Mouse (Mus musculus) hindbrain, embryonic 12.5 days (tissue): ENCODE results near the gene Mta1. TPM values are rescaled to one million over a fixed set of nuclear protein-coding genes. Genes with fewer than 3 reads are reported as not detected.

Experiments
- ATAC-seq: fragments of 200-750 bp; cut with Nextera tagmentation; 2 replicates; pipeline ENCODE4 v1.8.0; 2017; ENCODE audit warnings: moderate TSS enrichment; ENCODE audit not compliant: low FRiP score
- H3K27ac ChIP-seq: fragments of 300-500 bp; sonication (generic); 2 replicates; pipeline ENCODE4 v1.5.1; 2016; ENCODE audit warnings: mild to moderate bottlenecking
- H3K27me3 ChIP-seq: fragments of 300-500 bp; sonication (generic); 2 replicates; pipeline ENCODE4 v1.6.1; 2016; ENCODE audit warnings: mild to moderate bottlenecking
- H3K36me3 ChIP-seq: fragments of 300-500 bp; sonication (generic); 2 replicates; pipeline ENCODE4 v1.6.1; 2016; ENCODE audit warnings: mild to moderate bottlenecking
- H3K4me1 ChIP-seq: fragments of 300-500 bp; sonication (generic); 2 replicates; pipeline ENCODE4 v1.6.1; 2016
- H3K4me2 ChIP-seq: fragments of 300-500 bp; sonication (generic); replicated peaks from 2 replicates; pipeline ENCODE4 v1.6.1; 2016; ENCODE audit warnings: mild to moderate bottlenecking
- H3K4me3 ChIP-seq: fragments of 300-500 bp; sonication (generic); 2 replicates; pipeline ENCODE4 v1.5.1; 2016; ENCODE audit warnings: mild to moderate bottlenecking
- H3K9ac ChIP-seq: fragments of 300-500 bp; sonication (generic); 2 replicates; pipeline ENCODE4 v1.6.1; 2016; ENCODE audit warnings: mild to moderate bottlenecking, moderate library complexity
- H3K9me3 ChIP-seq: fragments of 300-500 bp; sonication (generic); replicated peaks from 2 replicates; pipeline ENCODE4 v1.6.1; 2016; ENCODE audit warnings: mild to moderate bottlenecking
- WGBS: fragments of 180-500 bp; shearing (Covaris S2); methylation state at CpG from one replicate; pipeline ENCODE4 v1.1.7; 2016; 5-methylcytosine and 5-hydroxymethylcytosine counted together
- polyA plus RNA-seq: library from polyadenylated mRNA; unstranded; fragments of >200 nt; fragmentation: Nextera tagmentation; extraction: Ambion mirVana; gene quantifications from 2 replicates; pipeline ENCODE4 v1.2.1, GENCODE M21; 2016

Gene Mta1
- polyA plus RNA-seq, 1 experiment from 2014 or later: 18.9 TPM

DNA sequence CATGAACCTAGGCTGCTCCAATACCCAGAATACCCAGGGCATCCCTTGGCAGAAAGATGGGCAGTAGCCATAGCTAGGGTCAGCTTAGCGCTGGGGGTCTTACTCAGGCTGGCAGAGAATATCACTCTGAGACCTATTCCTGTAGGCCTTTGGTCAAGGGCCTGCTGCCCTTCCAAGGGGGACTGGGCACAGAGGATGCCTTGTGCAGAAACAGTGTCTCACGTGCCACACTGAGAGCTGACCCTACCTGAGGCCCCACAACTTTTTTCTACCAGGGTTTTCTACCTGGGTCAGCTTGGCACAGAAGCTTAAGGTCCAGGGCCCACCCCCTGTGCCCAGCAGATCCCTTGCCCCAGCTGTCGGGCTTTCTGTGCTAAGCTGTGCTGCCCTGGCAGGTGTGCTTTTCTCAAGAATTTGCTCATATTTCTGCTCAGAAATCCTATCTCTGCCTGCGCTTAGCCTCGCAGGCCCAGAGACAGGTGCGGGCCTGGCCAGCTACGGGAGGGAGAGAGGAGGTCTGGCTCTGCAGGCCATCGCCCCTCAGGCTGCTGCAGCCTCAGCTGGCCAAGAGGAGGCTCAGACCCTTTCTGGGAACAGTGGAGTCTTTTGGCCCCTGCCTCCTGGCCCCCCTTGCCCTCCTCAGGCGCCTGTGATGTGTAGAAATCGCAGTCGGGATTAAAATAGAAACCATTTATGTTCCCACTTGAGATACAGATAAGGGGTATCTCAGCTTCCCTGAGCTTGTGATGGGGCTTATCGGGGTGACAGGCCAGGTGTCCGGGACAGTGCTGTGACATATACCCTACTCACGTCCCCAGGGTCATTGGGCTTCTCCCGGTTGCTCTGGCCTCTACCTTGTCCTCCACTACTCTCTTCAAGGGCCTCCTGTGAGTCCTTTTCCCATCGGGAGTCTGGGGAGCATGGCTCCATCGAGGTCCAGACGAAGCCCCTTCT, 39.5 kb downstream of the Mta1 start:
- H3K9ac ChIP-seq: no peak overlapping the region
- no peak overlapping the region for H3K27ac ChIP-seq
- H3K9me3 ChIP-seq: no peaks in the 10 kb centered on the region
- H3K4me2 ChIP-seq: no peak overlapping the region
- 90% methylated on average over 18 of the region's 18 CpGs for WGBS
- no peak overlapping the region for H3K4me3 ChIP-seq
- H3K36me3 ChIP-seq: peaks cover 54% of the 10 kb centered on the region
- no peak for ATAC-seq
- H3K27me3 ChIP-seq: 0 out of 2 replicates have a peak, but pooled peaks cover 8% of the 10 kb centered on the region
- peaks cover 35% of the 10 kb centered on the region for H3K4me1 ChIP-seq

DNA sequence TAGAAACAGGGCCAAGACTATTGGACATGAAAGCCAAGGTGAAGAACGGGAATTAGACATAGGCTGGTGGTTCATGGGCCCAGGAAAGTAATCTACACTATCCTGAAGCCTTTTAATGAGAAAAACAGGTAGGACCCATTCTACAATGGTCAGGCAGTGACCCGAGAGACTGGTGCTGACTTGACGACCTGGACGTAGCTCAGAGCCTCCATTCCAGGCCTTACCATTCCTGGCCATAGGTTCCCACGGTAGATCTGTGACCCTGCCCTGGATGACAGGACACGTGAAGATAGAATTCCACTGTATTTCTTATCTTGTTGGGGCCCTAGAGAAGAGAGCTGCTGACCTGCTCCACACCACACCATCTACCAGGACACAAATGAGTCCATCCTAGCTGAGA, 40.2 kb downstream of the Mta1 start:
- no peak overlapping the region for H3K9ac ChIP-seq
- no peak for ATAC-seq
- H3K4me1 ChIP-seq: peaks cover 43% of the 10 kb centered on the region
- H3K36me3 ChIP-seq: peaks cover 47% of the 10 kb centered on the region
- H3K9me3 ChIP-seq: no peaks in the 10 kb centered on the region
- 80% methylated on average over 6 of the region's 6 CpGs for WGBS
- H3K27me3 ChIP-seq: 0 out of 2 replicates have a peak, but pooled peaks cover 8% of the 10 kb centered on the region
- H3K27ac ChIP-seq: peak overlapping the region; percentile 87; the same call in 1 of the 2 replicates
- H3K4me2 ChIP-seq: no peak overlapping the region
- no peak overlapping the region for H3K4me3 ChIP-seq

DNA sequence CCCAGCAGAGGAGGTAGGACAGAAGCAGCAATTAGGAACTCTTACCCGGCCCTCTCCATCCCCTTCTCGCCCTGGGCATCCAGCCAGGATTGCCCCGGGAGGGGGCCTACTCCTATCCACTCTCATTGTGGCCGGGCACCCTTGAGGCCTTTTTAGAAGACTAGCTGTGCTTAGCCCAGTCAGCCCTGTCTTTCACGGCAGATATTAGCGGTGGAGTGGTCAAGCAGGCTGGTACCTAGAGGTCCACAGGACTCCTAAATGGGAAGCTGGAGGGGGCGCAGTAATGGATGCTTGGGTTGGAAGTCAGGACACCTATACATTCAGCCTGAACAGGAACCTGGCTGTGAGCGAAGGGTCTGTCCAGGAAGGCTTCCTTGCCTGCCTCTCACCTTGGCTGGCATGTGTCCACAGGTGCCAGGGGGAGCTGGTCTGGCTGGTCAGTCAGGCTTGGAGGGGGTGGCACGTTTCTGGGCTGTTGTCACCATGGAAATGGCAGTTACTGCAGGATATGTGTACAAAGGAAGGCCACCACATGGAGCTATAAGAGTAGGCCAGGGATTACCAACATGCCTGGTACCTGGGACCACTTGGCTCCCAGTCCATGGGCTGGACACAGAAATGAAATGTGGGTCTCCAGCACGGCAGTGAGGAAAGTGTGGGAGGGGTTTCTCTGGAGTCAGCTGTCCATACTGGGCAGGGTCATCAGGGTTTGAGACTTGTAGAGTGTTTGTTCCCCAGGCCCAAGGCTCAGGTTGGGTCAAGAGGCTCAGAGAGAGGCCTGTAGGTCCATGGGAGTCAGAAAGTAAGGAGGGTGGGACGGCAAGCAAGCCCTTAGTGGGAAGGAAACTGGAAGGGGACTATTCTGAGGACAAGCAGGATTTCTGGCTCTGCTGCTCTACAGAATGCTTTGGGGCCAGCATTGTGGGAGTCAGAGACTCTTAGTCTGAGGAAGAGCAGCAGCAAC, 41.1 kb downstream of the Mta1 start:
- H3K9me3 ChIP-seq: no peaks in the 10 kb centered on the region
- H3K4me3 ChIP-seq: peak overlapping the region; percentile 64
- peaks cover 45% of the 10 kb centered on the region for H3K4me1 ChIP-seq
- peak; percentile 1; the same call in 1 of the 2 replicates for ATAC-seq
- 0 out of 2 replicates have a peak, but pooled peaks cover 8% of the 10 kb centered on the region for H3K27me3 ChIP-seq
- peak overlapping the region; percentile 66 for H3K9ac ChIP-seq
- H3K36me3 ChIP-seq: peaks cover 47% of the 10 kb centered on the region
- 37% methylated on average over 11 of the region's 11 CpGs for WGBS
- peak overlapping the region; percentile 72 for H3K4me2 ChIP-seq
- H3K27ac ChIP-seq: peak overlapping the region; percentile 87

DNA sequence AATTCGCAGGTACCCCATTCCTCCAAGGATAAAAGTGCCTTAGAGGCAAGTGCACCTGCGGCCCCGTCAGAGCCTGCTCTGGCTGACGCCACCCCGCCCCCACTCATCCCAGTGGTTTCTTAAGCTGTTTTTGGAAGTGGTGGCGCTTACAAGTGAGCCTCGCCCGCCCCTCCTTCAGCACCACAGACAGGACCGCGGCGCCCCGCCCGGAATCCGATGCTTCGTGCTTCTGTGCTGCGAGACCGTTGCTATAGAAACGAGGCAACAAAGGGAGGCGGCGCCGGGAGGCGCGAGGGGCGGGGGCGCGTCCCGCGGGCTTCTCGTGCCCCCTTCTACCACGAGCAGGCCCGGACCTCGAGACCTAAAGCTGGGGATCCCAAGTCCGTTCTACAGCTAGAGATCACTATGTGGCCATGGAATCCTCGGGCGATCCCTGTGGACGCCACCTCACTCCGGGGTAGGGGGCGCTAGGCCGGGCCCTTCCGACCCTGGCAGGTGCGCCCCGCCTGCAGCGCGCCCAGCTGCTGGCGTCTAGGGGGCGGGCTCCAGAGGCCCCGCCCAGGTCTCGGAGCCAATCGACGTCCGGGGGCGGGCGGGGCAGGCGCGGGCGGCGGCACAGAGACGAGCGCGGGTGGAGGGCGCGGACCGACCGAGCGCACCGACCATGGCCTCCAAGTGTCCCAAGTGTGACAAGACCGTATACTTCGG, 42.0 kb downstream of the Mta1 start, which contains the start of gene Crip2:
Gene Crip2 (plus strand): TSS at position 329 of the 708 bp plus-strand sequence.
- H3K4me1 ChIP-seq: peaks cover 45% of the 10 kb centered on the region
- WGBS: under 1% methylated on average over 68 of the region's 68 CpGs
- H3K4me3 ChIP-seq: peak within 1 kb of the TSS; percentile 64
- H3K9ac ChIP-seq: peak within 1 kb of the TSS; percentile 66
- peak within 1 kb of the TSS; percentile 87 for H3K27ac ChIP-seq
- no peaks in the 10 kb centered on the region for H3K9me3 ChIP-seq
- H3K27me3 ChIP-seq: 0 out of 2 replicates have a peak, but pooled peaks cover 8% of the 10 kb centered on the region
- H3K4me2 ChIP-seq: peak within 1 kb of the TSS; percentile 72
- peaks cover 47% of the 10 kb centered on the region for H3K36me3 ChIP-seq
- ATAC-seq: peak; percentile 91

DNA sequence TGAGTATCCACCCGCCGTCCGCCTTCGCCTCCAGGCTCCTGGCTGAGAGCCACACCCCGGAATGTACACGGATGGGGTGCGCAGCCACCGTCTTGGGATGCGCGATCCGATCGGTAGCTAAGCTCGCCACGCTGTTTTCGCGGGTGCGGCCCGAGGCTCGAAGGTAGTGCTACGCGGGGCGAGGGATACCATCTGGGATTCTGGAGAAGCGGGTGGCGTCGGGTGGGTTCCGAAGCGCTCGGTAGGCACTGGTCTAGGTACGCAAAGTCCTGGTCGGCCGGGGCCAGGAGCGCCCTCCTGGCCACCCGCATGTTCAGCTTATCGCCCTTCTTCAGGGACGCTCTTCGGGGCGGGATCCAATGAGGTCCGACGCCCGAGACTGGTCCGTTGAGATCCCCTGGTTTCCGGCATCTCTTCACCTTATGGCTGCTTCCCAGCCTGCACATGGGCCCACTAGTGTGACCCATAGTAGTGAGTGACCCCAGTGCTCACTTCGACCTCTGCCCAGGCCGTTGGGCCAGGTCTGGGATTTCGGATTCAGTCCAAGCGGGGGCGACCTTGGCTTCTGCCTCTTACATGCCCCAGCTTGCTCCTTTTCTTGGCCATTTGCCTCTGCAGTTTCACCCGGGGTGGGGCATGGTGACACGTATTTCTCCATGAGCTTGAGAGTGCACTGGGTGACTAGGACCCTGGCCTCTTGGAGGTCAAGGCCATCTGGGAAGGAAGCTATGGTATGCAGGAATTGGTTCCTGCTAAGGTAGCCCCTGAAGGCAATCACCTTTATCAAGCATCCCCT, 42.7 kb downstream of the Mta1 start:
- Histone ChIP-seq H3K4me2 (peak overlapping the region; percentile 72), H3K4me1 (peaks cover 45% of the 10 kb centered on the region), H3K4me3 (peak overlapping the region; percentile 64), H3K36me3 (peaks cover 47% of the 10 kb centered on the region), H3K27ac (peak overlapping the region; percentile 87), H3K9ac (peak overlapping the region; percentile 66), H3K27me3 (0 out of 2 replicates have a peak, but pooled peaks cover 13% of the 10 kb centered on the region), H3K9me3 (no peaks in the 10 kb centered on the region)
- 2% methylated on average over 49 of the region's 49 CpGs for WGBS
- no peak; the same call in 1 of the 2 replicates for ATAC-seq

DNA sequence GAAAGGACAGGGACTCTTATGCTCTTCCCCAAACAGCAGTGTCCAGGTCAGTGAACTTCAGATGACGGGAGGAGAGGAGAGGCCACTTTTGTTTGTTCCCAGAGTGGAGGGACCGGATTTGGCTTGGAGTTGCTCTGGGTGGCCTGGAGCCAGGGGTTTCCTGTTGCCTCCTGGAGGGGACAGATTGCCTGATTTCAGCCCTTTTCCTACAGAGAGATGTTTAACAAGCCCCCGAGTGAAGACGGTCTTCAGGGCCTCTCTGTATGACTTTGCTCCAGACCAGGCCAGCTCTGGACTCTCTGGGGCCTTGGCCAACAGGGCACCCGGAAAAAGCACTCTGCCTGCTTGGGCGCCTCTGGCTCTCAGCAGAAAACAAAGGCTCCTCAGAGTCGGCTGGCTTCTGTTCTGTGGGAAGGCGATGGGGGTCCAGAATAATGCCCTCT, 43.5 kb downstream of the Mta1 start:
- H3K27me3 ChIP-seq: peaks cover 17% of the 10 kb centered on the region; the same call in 1 of the 2 replicates
- peaks cover 52% of the 10 kb centered on the region for H3K4me1 ChIP-seq
- H3K9ac ChIP-seq: peak overlapping the region; percentile 66
- H3K27ac ChIP-seq: peak overlapping the region; percentile 52
- peak overlapping the region; percentile 72 for H3K4me2 ChIP-seq
- no peaks in the 10 kb centered on the region for H3K9me3 ChIP-seq
- 34% methylated on average over 8 of the region's 8 CpGs for WGBS
- H3K4me3 ChIP-seq: peak overlapping the region; percentile 64
- peaks cover 40% of the 10 kb centered on the region for H3K36me3 ChIP-seq
- ATAC-seq: no peak

DNA sequence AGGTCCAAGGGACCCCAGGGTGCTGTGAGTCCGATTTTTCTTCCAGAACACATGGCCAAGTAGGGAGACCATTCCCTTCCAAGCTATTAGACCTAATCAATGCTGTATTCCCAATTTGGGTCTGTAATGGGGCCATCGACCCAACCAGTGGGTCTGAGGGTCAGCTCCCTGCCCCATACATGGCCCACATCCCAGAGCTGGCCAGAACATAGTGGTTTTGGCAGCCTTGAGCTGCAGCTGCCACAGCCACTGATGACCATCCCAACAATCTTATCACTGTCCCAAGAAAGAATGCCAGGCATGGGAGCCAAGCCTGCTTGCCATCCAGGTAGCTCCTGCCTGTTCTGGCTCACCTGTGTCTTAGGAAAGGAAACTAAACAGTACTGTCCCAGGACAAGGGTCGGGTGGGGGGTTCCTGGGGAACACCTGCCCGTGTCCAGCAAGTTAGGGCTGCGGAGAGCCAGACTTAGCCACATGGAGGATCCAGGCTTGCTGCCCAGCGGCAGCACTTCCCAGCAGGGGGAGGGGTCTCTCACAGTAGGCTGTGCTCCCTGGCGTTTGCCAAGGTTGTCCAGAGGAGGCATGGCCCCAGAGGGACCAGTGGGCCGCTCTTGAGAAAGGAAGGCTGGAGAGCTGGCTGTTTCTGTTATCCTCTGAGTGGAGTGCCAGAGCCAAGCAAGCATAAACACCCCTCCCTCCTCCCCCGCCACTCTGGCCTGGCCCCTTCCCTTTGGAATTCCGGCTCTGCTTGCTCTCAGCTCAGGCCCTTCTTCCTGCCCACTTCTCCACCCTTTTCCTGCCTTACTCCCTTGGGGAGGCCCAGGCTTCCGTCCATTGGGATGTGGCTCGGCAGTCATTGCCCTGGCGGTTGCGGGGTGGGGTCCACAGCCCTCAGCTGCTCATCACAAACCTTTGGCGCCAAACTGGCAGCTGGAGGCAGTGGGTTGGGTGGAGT, 44.2 kb downstream of the Mta1 start:
- peaks cover 19% of the 10 kb centered on the region; the same call in 1 of the 2 replicates for H3K27me3 ChIP-seq
- H3K36me3 ChIP-seq: peaks cover 33% of the 10 kb centered on the region
- H3K4me1 ChIP-seq: peaks cover 58% of the 10 kb centered on the region
- H3K27ac ChIP-seq: peak overlapping the region; percentile 52
- H3K9ac ChIP-seq: peak overlapping the region; percentile 66
- WGBS: 22% methylated on average over 15 of the region's 15 CpGs
- no peaks in the 10 kb centered on the region for H3K9me3 ChIP-seq
- H3K4me2 ChIP-seq: peak overlapping the region; percentile 72
- no peak for ATAC-seq
- H3K4me3 ChIP-seq: peak overlapping the region; percentile 64

DNA sequence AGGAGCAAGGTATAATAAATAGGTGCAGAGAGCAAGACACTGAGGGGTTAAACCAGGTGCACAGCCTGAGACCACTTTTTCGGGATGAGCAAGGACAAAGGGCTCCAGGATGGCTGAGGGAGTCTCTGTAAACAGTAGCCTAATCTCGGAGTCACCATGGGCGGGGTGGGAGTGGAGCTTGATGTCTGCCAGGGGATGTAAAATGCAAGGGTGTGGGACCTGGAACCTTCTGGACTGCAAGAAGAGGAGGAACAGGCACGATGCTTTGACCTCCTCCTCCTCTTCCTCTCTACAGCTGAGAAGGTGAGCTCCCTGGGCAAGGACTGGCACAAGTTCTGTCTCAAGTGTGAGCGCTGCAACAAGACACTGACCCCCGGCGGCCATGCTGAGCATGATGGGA, 45.1 kb downstream of the Mta1 start:
- Histone ChIP-seq H3K27me3 (peaks cover 19% of the 10 kb centered on the region; the same call in 1 of the 2 replicates), H3K4me3 (peak overlapping the region; percentile 64; the same call in 1 of the 2 replicates), H3K4me2 (peak overlapping the region; percentile 72), H3K4me1 (peaks cover 60% of the 10 kb centered on the region), H3K27ac (0 out of 2 replicates have a peak overlapping the region, but pooled peaks have one; percentile 52), H3K9me3 (no peaks in the 10 kb centered on the region), H3K9ac (peak overlapping the region; percentile 66), H3K36me3 (peaks cover 28% of the 10 kb centered on the region)
- ATAC-seq: no peak
- 68% methylated on average over 7 of the region's 7 CpGs for WGBS

DNA sequence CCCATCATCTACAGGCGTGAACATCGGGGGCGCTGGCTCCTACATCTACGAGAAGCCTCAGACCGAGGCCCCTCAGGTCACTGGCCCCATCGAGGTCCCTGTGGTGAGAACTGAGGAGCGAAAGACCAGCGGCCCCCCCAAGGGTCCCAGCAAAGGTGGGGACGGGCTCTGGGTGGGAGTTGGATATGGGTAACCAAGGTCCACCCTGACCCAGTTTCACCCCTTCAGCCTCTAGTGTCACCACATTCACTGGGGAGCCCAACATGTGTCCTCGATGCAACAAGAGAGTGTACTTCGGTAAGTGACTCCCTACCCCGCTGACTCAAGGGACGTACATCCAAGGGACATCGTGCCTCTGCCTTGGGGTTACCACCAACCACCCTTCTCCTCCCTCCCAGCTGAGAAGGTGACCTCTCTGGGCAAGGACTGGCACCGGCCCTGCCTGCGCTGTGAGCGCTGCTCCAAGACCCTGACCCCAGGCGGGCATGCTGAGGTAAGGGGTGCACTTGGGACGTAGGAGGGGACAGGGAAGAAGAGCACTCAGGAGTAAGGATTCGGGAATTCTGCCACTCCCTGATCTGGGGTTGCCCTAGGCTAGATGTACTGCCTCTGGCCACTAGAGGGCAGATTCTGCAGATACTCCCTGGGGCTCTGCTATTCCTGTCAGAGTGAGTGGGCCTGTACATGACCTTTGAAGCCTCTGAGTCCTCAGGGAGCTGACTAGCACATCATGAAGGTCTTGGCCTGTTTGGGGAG, 46.1 kb downstream of the Mta1 start:
- Histone ChIP-seq H3K9ac (no peak overlapping the region), H3K36me3 (peaks cover 26% of the 10 kb centered on the region), H3K4me3 (no peak overlapping the region), H3K27me3 (peaks cover 21% of the 10 kb centered on the region), H3K9me3 (no peaks in the 10 kb centered on the region), H3K4me1 (peaks cover 58% of the 10 kb centered on the region), H3K4me2 (no peak overlapping the region), H3K27ac (no peak overlapping the region)
- ATAC-seq: no peak
- WGBS: 77% methylated on average over 20 of the region's 20 CpGs
